Mouse (Mus musculus) hematopoietic stem cell, adult 5-6 weeks (primary cell): ENCODE measurements around the gene Grcc10. TPM values are rescaled to one million over a fixed set of nuclear protein-coding genes. Genes with fewer than 3 reads are reported as not detected.
A peak's percentile ranks its signal among the peaks of the same experiment; 100 is the strongest.

Source experiments
- ATAC-seq, 2 experiments: fragments of 125-278 bp in 1 of 2; replicated peaks in 1 of 2; 2 replicates each; pipeline ENCODE4 v1.8.0; 2016 to 2017; ENCODE audit warnings: inconsistent platforms in 2 of 2, mild to moderate bottlenecking in 2 of 2, moderate number of reproducible peaks in 2 of 2, low read depth in 1 of 2, moderate TSS enrichment in 1 of 2; ENCODE audit not compliant: low FRiP score in 2 of 2, poor library complexity in 2 of 2, severe bottlenecking in 2 of 2, insufficient read depth in 1 of 2, low TSS enrichment in 1 of 2
- total RNA-seq: library from RNA; stranded (forward); fragments of 172-1452, 232-1000 nt; gene quantifications from 2 replicates; pipeline ENCODE4 v1.2.3, GENCODE M21; 2017

Grcc10 gene
- total RNA-seq = 189 and 215 TPM in 2 replicates

DNA sequence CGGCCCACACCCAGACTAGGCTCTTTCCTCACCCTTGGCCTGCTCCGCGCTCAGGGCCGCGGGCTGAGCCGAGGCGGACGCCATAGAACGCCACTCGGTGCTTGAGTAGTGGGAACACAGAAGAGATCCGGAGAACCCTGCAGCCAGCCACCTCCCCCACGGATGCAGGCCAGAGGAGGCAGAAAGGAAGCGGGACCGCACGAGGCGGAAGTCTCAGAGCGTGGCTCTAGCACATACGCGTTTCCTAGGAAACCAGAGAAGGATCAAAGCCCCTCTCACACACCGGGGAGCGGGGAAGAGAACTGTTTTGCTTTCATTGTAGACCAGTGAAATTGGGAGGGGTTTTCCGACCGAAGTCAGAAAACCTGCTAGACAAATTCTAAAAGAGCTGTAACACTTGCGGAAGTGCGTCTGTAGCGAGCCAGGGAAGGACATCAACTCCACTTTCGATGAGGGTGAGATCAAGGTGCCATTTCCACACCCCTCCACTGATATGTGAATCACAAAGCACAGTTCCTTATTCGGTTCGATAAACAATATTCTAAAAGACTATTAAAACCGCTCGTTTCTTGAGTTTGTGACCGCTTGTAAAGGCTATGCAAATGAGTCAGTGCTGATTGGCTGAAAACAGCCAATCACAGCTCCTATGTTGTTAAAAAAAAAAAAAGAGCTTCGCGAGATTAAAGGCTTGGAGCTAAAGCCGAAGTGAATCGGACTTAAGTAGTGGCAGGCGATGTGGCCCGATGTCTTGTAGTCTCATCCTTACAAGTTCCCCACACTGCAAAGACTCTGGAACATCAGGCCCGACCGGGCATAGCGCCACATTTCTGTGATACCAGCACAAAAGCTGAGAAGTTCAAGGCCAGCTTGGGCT, at the start of gene Grcc10:
TSS of gene Grcc10 (minus strand) at position 487 of the 874 bp plus-strand sequence.
- ATAC-seq = peak; percentile 75 to 80

DNA sequence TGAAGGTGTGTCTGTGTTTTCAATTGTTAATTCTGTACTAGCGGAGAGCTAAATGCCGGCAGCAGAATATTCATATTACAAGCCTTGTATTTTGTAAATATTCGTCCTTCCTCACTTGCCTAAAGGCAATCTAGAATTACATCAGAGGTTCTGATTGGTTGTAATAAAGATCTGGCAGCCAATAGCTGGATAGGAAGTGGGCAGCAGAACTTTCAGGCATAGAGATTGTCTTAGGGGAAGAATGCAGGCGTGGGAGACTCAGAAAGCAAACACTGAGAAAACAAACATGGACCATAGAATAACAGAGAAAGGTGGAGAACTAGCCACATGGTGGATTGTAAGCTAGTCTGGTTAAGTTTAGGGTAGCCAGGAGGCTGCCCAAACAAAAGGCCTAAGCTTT, 48.9 kb upstream of the Grcc10 start:
- ATAC-seq = no peak

DNA sequence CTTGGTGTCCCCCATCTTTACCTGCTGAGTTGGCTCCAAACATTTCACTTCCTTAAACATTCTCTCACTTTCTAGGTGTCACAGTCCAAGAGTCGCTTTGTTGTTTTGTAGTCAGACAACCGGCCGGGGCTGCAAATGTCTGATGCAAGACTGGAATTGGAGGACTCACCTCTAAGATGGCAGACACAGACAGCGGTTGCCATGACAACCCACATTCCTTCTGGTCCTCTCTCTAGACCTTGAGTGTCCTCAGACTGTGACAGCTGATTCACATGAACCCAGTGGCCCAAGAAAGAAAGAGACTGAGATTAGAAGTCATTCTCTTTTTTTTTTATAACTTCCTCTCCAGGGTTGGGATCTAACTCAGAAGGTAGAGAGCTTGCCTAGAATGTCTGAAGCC, 48.3 kb upstream of the Grcc10 start:
- ATAC-seq = no peak

DNA sequence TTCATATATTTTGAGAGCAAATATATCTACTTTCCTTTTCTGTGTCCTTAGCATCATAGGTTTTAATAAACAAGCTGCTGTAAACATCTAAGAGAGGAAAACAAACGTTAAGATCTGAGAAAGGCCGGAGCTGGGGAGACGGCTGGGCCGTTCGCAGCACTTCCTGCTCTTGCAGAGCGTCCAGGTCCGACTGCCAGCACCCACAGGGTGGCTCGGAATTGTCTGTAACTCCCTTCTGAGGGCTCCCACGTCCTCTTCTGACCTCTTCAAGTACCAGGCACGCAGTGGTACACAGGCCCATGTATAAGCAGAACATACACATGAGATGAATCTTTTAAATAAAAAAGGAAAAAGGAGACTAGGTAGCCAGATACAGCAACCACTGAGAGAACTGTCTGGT, 46.5 kb upstream of the Grcc10 start:
- ATAC-seq = no peak

DNA sequence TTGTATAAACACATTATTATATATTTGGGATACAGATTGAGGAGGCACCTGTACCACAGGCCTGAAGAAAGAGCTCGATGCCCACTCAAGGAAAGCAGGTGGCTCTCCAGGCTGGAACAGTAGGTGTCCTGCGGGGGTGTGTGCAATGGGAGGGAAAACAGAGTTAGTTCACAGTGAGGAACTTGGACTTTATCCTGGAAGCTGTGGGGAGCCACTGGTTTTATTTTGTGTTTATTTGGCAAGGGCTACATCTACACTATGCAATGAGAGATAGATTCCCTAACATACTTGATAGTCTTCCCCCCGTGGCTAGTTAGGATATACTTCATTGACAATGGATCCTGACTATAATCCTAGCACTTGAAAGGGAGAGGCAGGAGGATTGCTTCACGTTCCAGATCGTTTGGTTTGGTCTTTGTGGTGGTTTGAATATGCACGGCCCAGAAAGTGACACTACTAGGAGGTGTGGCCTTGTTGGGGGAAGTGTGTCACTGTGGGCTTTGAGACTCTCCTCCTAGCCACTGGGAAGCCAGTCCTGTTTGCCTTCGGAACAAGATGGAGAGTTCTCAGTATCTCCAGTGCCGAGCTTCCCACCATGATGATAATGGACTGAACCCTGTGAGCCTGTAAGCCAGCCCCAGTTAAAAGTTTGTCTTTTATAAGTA, 45.7 kb upstream of the Grcc10 start:
- ATAC-seq = peak; percentile 72 to 73; a peak in 3 of 4 replicates

DNA sequence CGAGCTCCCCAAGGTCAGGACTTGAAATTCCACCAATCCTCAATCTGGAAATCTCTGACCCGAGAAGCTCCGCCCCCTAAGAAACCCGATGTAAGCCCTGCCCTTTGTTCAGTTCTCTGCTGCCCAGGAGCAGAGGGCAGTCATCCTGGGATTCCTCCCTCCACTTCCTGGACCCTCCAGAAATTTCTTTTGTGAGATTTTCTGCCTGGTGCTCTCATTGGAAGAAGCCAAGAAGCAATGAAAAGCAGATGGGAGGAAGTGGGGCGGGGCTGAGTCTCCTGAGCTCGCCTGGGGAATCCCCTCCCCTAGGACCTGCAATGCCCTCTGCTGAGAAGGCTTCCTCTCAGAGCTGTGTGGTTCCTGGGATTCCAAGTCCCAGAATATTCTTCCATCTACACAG, 41.3 kb upstream of the Grcc10 start:
- peak; percentile 37 to 44; a peak in 2 of 4 replicates for ATAC-seq

DNA sequence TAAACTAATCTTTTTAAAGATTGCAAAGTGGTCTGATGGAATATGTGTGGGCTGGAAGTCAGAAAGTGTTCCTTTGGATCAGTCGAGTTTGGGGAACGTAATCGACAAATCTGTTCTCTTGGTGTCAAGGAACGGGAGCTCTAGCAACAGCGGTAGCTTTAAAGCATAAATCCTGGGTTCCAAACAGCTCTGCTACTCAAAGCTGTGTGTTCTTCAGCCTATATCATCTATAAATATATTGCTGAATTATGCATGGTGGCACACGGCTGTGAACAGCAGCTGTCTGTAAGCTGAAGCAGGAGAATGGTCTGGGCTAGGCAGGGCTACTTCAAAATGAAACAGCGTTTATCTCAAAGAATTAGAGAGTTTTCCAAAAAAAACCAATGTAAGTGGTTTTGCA, 39.7 kb upstream of the Grcc10 start:
- ATAC-seq = no peak

DNA sequence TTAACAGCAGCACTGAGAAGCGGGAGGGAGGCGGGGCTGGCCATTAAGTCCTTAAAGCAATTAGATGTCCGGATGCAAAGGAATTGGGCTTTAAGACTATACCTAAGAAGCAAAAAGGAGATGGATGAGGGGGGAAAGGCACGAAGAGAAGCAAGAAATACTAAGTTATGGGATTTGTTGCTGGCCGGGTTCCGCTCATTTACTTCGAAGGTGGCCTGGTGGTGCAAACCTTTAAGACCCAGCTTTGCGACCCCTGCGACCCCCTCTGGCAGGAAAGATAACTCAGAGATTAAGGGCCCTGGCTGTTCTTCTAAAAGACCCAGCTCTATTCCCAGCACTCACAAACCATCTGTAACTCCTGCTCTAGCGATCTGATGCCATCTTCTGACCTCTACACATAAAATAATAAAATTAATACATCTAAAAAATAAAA, 38.8 kb upstream of the Grcc10 start:
- ATAC-seq = no peak

DNA sequence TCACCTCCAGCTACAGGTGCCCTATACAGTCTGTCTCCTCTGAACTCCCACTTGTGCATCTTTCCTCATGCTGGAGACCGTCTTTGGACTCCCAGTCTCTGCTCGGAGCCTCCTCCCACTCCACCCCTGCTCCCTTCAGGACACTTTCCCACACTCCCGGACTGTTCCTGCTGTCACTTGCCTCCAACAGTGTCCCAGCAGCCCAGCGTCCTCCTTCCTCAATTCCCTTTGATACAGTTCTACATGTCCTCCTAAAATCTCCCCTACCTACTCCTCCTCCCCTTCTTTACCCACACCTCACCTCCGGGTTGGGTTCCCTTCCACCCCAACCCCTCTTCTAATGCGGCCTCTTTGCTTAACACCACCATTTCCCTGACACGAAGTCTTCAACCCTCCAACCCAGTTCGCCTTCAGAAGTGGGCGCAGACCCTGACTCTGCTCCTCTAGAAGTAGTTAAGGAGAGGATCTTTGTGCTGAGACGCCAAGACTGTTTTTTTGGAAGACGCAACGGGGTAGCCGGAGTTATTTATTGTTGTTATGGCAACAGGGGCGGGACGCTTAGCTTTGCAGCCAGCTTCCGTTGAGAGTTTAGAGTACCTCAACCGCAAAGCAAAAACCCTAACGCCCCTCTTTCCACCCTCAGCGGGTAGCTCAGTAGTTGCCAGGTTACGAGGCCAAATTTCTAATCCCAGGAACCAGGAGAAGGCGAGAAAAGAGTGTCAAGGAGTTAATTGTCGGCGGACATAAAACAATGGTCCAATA, 38.2 kb upstream of the Grcc10 start, which contains the start of gene Lrrc23:
TSS of gene Lrrc23 (minus strand) at position 506 of the 762 bp plus-strand sequence.
- ATAC-seq = peak; percentile 86 to 87

DNA sequence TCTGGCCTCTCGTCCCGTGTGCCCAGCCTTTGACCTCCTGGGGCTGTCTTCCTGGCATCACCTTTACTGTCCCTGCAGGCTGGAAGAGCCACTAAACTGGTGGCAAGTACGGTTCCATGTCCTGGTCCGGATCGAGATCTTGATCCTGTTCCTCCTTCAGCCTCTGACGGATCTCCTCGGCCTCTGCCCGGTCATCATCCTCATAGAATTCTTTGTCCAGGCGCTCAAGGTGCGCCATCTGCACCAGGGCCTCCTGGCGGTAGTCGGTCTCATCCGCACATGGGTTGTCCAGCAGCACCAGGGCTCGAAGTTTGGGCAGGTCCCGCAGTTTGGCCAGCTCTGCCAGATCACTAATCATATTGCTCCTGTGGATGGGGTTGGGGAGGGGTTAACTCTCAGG, 29.3 kb upstream of the Grcc10 start:
- ATAC-seq = no peak

DNA sequence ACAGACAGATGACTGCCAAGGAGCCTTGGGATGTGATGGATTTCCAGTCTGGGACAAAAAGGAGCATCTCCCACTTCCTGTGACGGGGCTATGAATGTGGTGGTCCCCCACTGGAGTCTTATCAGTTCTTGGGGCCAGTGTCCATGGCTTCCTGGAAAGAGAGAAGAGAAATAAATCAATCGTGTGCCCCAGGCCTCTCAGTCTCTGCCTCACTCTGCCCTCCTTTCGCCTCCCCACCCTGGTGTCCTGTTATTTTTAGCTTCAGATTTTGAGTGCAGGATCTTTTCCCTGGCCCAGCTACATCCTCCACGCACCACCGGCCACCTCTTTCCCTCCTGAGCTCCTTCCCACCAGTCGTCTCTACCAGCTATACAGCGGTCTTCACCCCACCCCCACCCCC, 28.8 kb upstream of the Grcc10 start:
- no peak for ATAC-seq

DNA sequence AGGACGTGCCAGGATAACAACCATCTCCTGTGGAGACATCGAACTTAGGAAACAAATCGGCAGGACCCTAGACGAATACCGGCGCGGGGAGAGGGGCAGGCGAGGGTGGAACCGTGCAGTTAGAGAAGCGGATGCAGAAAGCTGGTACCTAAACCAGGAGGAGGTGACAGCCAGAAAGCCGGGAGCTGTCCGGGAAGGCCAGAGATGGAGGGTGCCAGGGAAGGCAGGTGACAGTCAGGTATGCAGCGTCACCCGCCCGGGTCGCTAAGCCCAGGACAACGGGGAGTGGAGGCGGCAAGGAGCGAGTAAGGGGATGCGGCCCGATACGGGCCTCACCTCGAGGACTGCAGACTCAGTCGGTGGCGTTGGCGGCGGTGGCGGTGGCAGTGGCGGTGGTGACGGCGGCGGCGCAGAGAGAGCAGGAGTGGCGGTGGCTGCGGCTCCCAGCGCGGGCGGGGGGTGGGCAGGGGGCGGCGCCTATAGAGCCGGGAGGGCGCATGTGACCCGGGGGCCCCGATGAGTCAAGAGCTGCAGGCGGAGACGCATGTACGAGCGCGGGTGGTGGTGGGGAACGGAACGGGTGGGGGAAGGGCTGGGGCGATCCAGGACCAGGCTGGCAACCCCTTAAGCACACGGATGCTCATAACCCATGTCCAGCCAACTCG, 28.1 kb upstream of the Grcc10 start, which contains the start of gene Eno2:
TSS of gene Eno2 (minus strand) at position 573 of the 665 bp plus-strand sequence.
- ATAC-seq = peak; percentile 34 to 59; a peak in 3 of 4 replicates

DNA sequence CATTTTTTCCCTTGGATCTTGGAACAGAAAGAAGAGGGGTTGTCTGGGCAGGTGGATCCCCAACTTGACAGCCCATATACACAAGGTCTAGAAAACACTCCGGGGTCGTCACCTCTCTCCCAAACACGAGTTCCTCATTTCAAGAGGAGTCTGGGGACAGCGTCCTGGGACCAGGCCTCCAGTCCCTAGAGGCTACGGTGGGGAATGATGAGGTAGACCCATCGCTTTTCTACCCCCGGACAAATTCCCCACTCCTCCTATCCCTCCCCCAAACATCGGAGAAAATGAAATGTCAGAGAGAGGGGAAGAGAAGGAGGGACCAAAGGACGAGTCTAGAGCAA, 27.5 kb upstream of the Grcc10 start:
- peak; percentile 47 to 74 for ATAC-seq

DNA sequence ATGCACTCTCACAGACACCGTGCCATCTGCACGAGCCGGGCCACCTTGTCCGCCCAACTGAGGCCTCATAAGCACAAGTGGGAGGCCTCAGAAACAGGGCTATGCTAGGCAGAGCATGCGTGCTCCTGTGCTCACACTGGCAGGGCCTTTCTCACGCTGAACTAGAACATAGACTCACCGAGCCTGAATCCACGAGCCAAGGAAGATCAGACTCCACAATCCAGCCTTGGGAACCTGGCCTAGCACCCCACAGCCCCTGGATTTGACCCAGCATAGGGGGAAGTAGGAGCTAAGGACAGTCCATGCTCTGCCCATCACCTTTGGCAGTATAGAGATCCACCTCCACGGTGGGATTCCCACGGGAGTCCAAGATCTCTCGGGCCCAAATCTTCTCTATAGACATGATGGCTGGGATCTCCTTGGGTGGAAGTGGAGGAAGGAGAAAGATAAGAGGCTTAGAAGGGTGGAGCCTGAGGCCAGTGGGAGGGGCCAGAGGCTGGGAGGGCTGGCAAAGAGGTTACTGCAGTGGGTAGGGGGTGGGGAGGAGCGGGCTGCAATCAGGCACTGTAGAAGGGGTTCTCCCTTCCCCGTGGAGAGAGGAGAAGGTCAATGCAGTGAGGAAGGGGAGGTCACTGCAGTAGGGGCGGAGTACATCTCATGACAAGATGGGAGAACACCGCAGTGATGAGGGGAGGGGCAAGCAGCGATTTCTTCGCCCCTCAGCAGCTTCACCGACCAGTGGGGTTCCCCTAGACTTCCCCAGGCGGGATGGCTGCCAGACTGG, 26.9 kb upstream of the Grcc10 start:
- 0 out of 4 replicates have a peak, but pooled peaks of 1 of the 2 experiments have one; percentile 8 for ATAC-seq

DNA sequence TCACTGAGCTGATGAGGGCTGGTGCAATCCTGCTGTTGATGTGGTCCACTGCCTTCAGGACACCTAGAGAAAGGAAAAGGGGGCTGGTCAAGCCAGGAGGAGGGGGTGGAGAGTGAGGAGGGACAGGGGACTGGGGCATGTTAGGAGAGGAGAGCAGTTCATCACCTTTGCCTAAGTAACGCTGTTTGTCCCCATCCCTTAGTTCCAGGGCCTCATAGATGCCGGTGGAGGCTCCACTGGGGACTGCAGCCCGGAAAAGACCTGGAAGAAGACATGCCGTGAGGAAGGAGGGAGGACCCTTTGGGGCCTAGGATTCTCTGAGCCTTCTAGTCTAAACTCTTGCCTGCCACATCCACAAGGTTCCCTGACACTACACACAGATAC, 26.4 kb upstream of the Grcc10 start:
- ATAC-seq = no peak

DNA sequence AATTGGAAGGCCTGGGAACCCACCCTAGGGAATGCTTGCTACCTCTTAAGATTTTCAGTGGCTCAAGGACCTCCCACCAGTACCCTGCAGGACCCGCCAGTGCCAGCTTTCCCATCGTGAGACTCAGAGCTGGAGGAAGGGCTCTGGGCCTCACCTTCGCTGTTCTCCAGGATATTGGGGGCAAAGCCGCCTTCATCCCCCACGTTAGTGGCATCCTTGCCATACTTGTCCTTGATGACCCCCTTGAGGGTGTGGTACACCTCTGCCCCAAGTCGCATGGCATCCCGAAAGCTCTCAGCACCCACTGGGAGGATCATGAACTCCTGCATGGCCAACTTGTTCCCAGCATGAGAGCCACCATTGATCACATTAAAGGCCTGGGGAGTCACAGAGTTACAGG, 24.8 kb upstream of the Grcc10 start:
- ATAC-seq = no peak

DNA sequence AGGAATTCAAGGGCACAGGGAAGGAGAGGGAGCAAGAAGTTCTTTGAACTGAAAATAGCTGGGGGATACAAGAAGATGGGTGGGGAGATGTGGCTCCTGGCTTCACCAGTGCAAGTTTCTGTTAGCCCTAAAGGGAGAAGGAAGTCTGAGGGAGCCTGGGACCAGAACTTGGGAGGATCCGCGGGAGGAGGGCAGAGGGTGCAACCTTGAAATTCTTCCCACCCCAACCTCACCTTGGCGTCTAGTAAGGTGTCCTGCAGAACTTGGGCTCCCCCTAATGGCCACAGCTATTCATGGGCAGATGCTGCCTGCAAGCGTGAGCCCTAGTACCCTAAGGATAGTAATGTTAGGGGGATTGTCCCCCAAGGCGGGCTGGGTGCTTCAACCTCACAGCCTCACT, 18.1 kb upstream of the Grcc10 start:
- ATAC-seq = peak; percentile 81 to 82
